Mouse (Mus musculus) heart, adult 2 months (tissue): ENCODE measurements at regions not wholly inside any gene's neighbourhood (a gene's known extent, or its start where the extent isn't known, plus 50 kb on each side); places are given as distances from the start of the nearest gene placed in this dataset.

Experiments used
- EP300 ChIP-seq: fragments of 200-500 bp; IDR thresholded peaks from 2 replicates; pipeline ENCODE4 v1.6.1; 2011; ENCODE audit warnings: low read depth, low read length, control low read depth; ENCODE audit not compliant: insufficient read depth
- POLR2A ChIP-seq: fragments of 200-500 bp; IDR thresholded peaks from 2 replicates; pipeline ENCODE4 v1.6.1; 2011; ENCODE audit warnings: mild to moderate bottlenecking, low read depth, low read length, control low read depth; ENCODE audit not compliant: insufficient read depth

DNA sequence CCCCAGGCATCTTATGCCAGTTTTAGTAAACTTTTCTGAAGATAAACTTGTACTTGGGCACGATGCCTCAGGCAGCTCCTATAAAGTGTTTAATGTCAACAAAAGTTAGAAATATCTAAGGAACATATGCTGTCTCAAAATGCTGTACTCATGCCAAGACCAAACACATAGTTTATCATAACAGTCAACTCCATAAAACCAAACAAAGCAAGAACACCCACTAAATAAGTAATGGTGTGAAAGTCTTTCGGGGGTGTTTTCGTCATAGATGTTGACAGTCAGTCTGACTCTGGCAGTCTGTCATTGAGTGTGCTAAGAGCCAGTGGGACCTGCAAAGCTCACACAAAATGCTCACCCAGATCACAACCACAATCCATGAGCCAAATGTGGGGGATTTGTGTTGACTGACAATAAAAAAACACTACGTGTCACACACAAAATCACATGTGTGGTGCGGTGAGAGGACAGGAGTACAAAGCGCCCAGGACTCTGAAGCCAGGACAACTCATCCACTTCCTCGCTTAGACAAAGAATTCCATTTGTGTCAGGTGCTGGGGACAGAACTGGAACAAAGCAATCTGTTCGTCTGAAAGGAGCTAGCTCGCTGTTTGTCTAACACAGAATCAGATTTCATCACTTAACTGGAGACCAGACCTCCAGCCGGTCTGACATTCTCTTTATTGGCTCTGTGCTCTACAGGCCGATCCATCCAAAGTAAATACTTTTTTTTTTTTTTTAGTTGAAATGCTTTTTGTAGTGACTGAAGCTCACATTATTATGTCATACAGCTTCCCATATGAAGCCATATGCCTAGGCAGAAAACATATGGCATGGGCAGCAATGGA is 121.3 kb upstream of the Atp5g3 start:
- no peak for TF ChIP-seq EP300
- TF ChIP-seq POLR2A = no peak
